8 mouse cellular contexts compared by ENCODE assay signal in the genomic region with DNA sequence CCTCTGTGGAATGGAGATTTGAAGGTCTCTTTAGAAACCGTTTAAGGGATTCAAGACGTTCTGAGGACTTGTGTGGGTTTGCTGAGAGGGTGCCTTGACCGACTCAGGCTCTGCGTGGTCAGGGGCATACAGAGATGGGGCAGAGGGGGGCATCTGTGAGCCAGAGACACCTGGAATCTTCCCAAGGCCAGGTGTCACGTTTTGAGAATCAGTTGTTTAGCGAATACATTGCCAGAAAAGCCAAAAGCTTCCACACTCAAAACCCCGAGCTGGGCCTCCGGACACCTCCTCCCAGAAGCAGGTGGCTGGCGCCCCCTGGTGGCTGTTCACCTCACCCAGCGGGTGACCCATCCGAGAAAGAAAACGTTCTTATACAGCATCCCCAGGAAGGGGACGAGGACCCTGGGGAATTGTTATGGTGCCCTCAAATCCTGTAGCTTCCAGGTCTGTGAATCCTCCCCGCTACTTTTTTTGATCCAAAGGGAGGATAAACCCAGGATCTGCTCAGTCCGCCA. TPM values are rescaled to one million over a fixed set of nuclear protein-coding genes. Genes with fewer than 3 reads are reported as not detected.
DNase-seq lines count a peak whose midpoint lies in the region; ATAC-seq and TF ChIP-seq lines count a peak whose summit lies in the region.

No protein-coding gene starts in this region.

- no peaks in the 10 kb centered on the region for H3K9me3 ChIP-seq in neural tube, embryonic 11.5 days (ENCODE audit: control insufficient read depth, low read length)
- no peaks in the 10 kb centered on the region for H3K9me3 ChIP-seq in stomach, postnatal 0 days (ENCODE audit: control insufficient read depth, low read length)

- no peaks in the 10 kb centered on the region for H3K79me2 ChIP-seq in liver, adult 2 months (ENCODE audit: control insufficient read depth, insufficient read depth, low read length)

- no peak overlapping the region for H3K9ac ChIP-seq in liver, adult 2 months (ENCODE audit: low read depth, low read length)
- peak overlapping the region; percentile 26; the same call in 1 of the 2 replicates for H3K9ac ChIP-seq in neural tube, embryonic 11.5 days (ENCODE audit: low read length)
- H3K9ac ChIP-seq in stomach, postnatal 0 days (ENCODE audit: low read length), result no peak overlapping the region

- TF ChIP-seq CTCF in thymus, adult 2 months (IDR thresholded peaks at IDR 0.05; ENCODE audit: borderline replicate concordance, control insufficient read depth, extremely low read depth, insufficient read depth, low read length, poor library complexity), result peak; percentile 96
- peak; percentile 86 for TF ChIP-seq CTCF in cerebellum, adult 2 months (IDR thresholded peaks at IDR 0.05; ENCODE audit: borderline replicate concordance, insufficient read depth, low read depth, low read length)
- peak; percentile 92 for TF ChIP-seq CTCF in liver, adult 2 months (IDR thresholded peaks at IDR 0.05; ENCODE audit: low read depth, low read length)
- peak; percentile 92 for TF ChIP-seq CTCF in stomach, postnatal 0 days (IDR thresholded peaks at IDR 0.05; ENCODE audit: low read depth)

- peak; percentile 73; the same call in 1 of the 2 replicates for ATAC-seq in frontal cortex, adult (ENCODE audit: low TSS enrichment)
- no peak for ATAC-seq in neural tube, embryonic 11.5 days (ENCODE audit: insufficient read depth, low FRiP score, low TSS enrichment)
- peak; percentile 55 for ATAC-seq in stomach, postnatal 0 days (ENCODE audit: low FRiP score, low TSS enrichment)

- WGBS in thymus, adult 2 months, result 14% methylated on average over 15 of the region's 15 CpGs
- 11% methylated on average over 15 of the region's 15 CpGs for WGBS in cerebellum, adult 2 months
- 16% methylated on average over 15 of the region's 15 CpGs for WGBS in liver, adult 2 months
- 13% methylated on average over 15 of the region's 15 CpGs for WGBS in neural tube, embryonic 11.5 days
- 14% methylated on average over 15 of the region's 15 CpGs for WGBS in stomach, postnatal 0 days

- no peak for TF ChIP-seq EP300 in stomach, postnatal 0 days (optimal IDR thresholded peaks at IDR 0.05)

- no peak for TF ChIP-seq POLR2A in thymus, adult 2 months (IDR thresholded peaks at IDR 0.05; ENCODE audit: control insufficient read depth, extremely low read depth, insufficient read depth, low read length, poor library complexity)
- no peak for TF ChIP-seq POLR2A in cerebellum, adult 2 months (IDR thresholded peaks at IDR 0.05; ENCODE audit: borderline replicate concordance, insufficient read depth, low read length)
- TF ChIP-seq POLR2A in liver, adult 2 months (IDR thresholded peaks at IDR 0.05; ENCODE audit: extremely low read depth, insufficient read depth, low read length), result no peak

- H3K4me1 ChIP-seq in thymus, adult 2 months (replicated peaks; ENCODE audit: control insufficient read depth, insufficient read depth, low read length), result peaks cover 15% of the 10 kb centered on the region
- H3K4me1 ChIP-seq in cerebellum, adult 2 months (ENCODE audit: control insufficient read depth, insufficient read depth, low read length), result no peaks in the 10 kb centered on the region
- no peaks in the 10 kb centered on the region for H3K4me1 ChIP-seq in liver, adult 2 months (ENCODE audit: control insufficient read depth, insufficient read depth, low read length)
- 0 out of 2 replicates have a peak, but pooled peaks cover 3% of the 10 kb centered on the region for H3K4me1 ChIP-seq in neural tube, embryonic 11.5 days (ENCODE audit: control insufficient read depth, insufficient read depth, low read length)
- H3K4me1 ChIP-seq in stomach, postnatal 0 days (replicated peaks; ENCODE audit: control insufficient read depth, insufficient read depth), result no peaks in the 10 kb centered on the region

- 0 out of 2 replicates have a peak overlapping the region, but pooled peaks have one; percentile 12 for H3K4me2 ChIP-seq in neural tube, embryonic 11.5 days (ENCODE audit: low read depth)
- no peak overlapping the region for H3K4me2 ChIP-seq in stomach, postnatal 0 days (replicated peaks; ENCODE audit: low read depth)

- no peaks in the 10 kb centered on the region; the same call in 1 of the 2 replicates for H3K27me3 ChIP-seq in thymus, adult 2 months (ENCODE audit: control insufficient read depth, insufficient read depth, low read length)
- no peaks in the 10 kb centered on the region for H3K27me3 ChIP-seq in cerebellum, adult 2 months (ENCODE audit: control insufficient read depth, insufficient read depth, low read length)
- H3K27me3 ChIP-seq in liver, adult 2 months (ENCODE audit: control insufficient read depth, insufficient read depth, low read length), result no peaks in the 10 kb centered on the region
- H3K27me3 ChIP-seq in neural tube, embryonic 11.5 days (ENCODE audit: control insufficient read depth, insufficient read depth, low read length), result no peaks in the 10 kb centered on the region
- no peaks in the 10 kb centered on the region for H3K27me3 ChIP-seq in stomach, postnatal 0 days (ENCODE audit: control insufficient read depth, insufficient read depth, low read length)

- peaks cover 23% of the 10 kb centered on the region for H3K36me3 ChIP-seq in thymus, adult 2 months (ENCODE audit: control insufficient read depth, insufficient read depth, low read length)
- no peaks in the 10 kb centered on the region for H3K36me3 ChIP-seq in liver, adult 2 months (ENCODE audit: control insufficient read depth, insufficient read depth, low read length)
- no peaks in the 10 kb centered on the region for H3K36me3 ChIP-seq in neural tube, embryonic 11.5 days (ENCODE audit: control insufficient read depth, insufficient read depth, low read length)
- no peaks in the 10 kb centered on the region for H3K36me3 ChIP-seq in stomach, postnatal 0 days (ENCODE audit: control insufficient read depth, insufficient read depth, low read length)

- H3K4me3 ChIP-seq in thymus, adult 2 months (ENCODE audit: control insufficient read depth, insufficient read depth, low read length), result no peak overlapping the region
- no peak overlapping the region for H3K4me3 ChIP-seq in cerebellum, adult 2 months (replicated peaks; ENCODE audit: insufficient read depth, low read depth, low read length)
- H3K4me3 ChIP-seq in liver, adult 2 months (ENCODE audit: insufficient read depth, low read depth, low read length), result no peak overlapping the region
- no peak overlapping the region for H3K4me3 ChIP-seq in neural tube, embryonic 11.5 days (ENCODE audit: low read depth, low read length)
- no peak overlapping the region for H3K4me3 ChIP-seq in stomach, postnatal 0 days (ENCODE audit: low read depth, low read length)

- no peak overlapping the region for H3K27ac ChIP-seq in thymus, adult 2 months (ENCODE audit: control insufficient read depth, insufficient read depth, low read length)
- no peak overlapping the region for H3K27ac ChIP-seq in cerebellum, adult 2 months (ENCODE audit: insufficient read depth, low read length)
- no peak overlapping the region for H3K27ac ChIP-seq in liver, adult 2 months (replicated peaks; ENCODE audit: insufficient read depth, low read depth, low read length)
- no peak overlapping the region for H3K27ac ChIP-seq in neural tube, embryonic 11.5 days (ENCODE audit: low read depth, low read length)
- no peak overlapping the region for H3K27ac ChIP-seq in stomach, postnatal 0 days (replicated peaks)

- peak; percentile 74 for DNase-seq in thymus, adult 2 months
- no peak for DNase-seq in thymus, adult 18-20 months
- peak; percentile 63 to 72 for DNase-seq in cerebellum, adult 2 months
- DNase-seq in kidney, adult 11 months, result peak; percentile 26
- DNase-seq in liver, adult 2 months (ENCODE audit: extremely low read depth, low read depth, low spot score), result peak; percentile 22
- peak; percentile 91 for DNase-seq in neural tube, embryonic 11.5 days (ENCODE audit: low spot score)
- DNase-seq in stomach, postnatal 0 days (ENCODE audit: low spot score), result peak; percentile 86

RNA-seq across cellular contexts. Expression of a gene that starts 15.4 kb away (rescaled TPM):
- polyA plus RNA-seq in thymus, adult 2 months (2012; rRNA removed), result 8.8 and 11.7 TPM in 2 replicates
- 6.0 and 7.4 TPM in 2 replicates for polyA plus RNA-seq in cerebellum, adult 2 months (2012; rRNA removed)
- total RNA-seq in liver, adult 2 months (2014; rRNA removed), result 0.27 and 0.46 TPM in 2 replicates
- 0.73 and 0.83 TPM in 2 replicates for polyA plus RNA-seq in liver, adult 2 months (2012; rRNA removed)
- polyA plus RNA-seq in neural tube, embryonic 11.5 days (2014; fragmentation: Nextera tagmentation; extraction: Ambion mirVana), result 29.3 and 36.5 TPM in 2 replicates
- polyA plus RNA-seq in stomach, postnatal 0 days (2015; fragmentation: Nextera tagmentation; extraction: Ambion mirVana), result 35.3 and 36.6 TPM in 2 replicates

RNA-seq across cellular contexts. Expression of a gene that starts 16.7 kb away (rescaled TPM):
- polyA plus RNA-seq in thymus, adult 2 months (2012; rRNA removed), result 755 and 783 TPM in 2 replicates
- 12.0 and 13.6 TPM in 2 replicates for polyA plus RNA-seq in cerebellum, adult 2 months (2012; rRNA removed)
- 1.1 and 2.3 TPM in 2 replicates for total RNA-seq in liver, adult 2 months (2014; rRNA removed)
- polyA plus RNA-seq in liver, adult 2 months (2012; rRNA removed), result 5.4 and 6.2 TPM in 2 replicates
- polyA plus RNA-seq in neural tube, embryonic 11.5 days (2014; fragmentation: Nextera tagmentation; extraction: Ambion mirVana), result 1.7 and 2.8 TPM in 2 replicates
- polyA plus RNA-seq in stomach, postnatal 0 days (2015; fragmentation: Nextera tagmentation; extraction: Ambion mirVana), result 2.0 and 2.6 TPM in 2 replicates

RNA-seq across cellular contexts. Expression of a gene that starts 43.1 kb away (rescaled TPM):
- 80.6 and 93.7 TPM in 2 replicates for polyA plus RNA-seq in thymus, adult 2 months (2012; rRNA removed)
- 302 and 362 TPM in 2 replicates for polyA plus RNA-seq in cerebellum, adult 2 months (2012; rRNA removed)
- 121 and 133 TPM in 2 replicates for total RNA-seq in liver, adult 2 months (2014; rRNA removed)
- polyA plus RNA-seq in liver, adult 2 months (2012; rRNA removed), result 104 and 121 TPM in 2 replicates
- 101 and 107 TPM in 2 replicates for polyA plus RNA-seq in neural tube, embryonic 11.5 days (2014; fragmentation: Nextera tagmentation; extraction: Ambion mirVana)
- polyA plus RNA-seq in stomach, postnatal 0 days (2015; fragmentation: Nextera tagmentation; extraction: Ambion mirVana), result 154 and 166 TPM in 2 replicates

RNA-seq across cellular contexts. Expression of a gene that starts 43.4 kb away (rescaled TPM):
- 47.5 and 53.1 TPM in 2 replicates for polyA plus RNA-seq in thymus, adult 2 months (2012; rRNA removed)
- polyA plus RNA-seq in cerebellum, adult 2 months (2012; rRNA removed), result 43.5 and 47.5 TPM in 2 replicates
- total RNA-seq in liver, adult 2 months (2014; rRNA removed), result 6.0 and 7.7 TPM in 2 replicates
- 6.3 and 9.0 TPM in 2 replicates for polyA plus RNA-seq in liver, adult 2 months (2012; rRNA removed)
- 59.4 and 59.9 TPM in 2 replicates for polyA plus RNA-seq in neural tube, embryonic 11.5 days (2014; fragmentation: Nextera tagmentation; extraction: Ambion mirVana)
- polyA plus RNA-seq in stomach, postnatal 0 days (2015; fragmentation: Nextera tagmentation; extraction: Ambion mirVana), result 10.4 and 11.2 TPM in 2 replicates

Comparison
In these comparisons a context has a peak if more than half of its experiments do, and no peak if none do; other contexts are left out.
1. DNase-seq: peak in thymus, adult 2 months (single experiment), cerebellum, adult 2 months (2 of 2), kidney, adult 11 months (single experiment), liver, adult 2 months (single experiment), neural tube, embryonic 11.5 days (single experiment) and stomach, postnatal 0 days (single experiment); none in thymus, adult 18-20 months (0 of 2).
2. RNA of a gene that starts 16.7 kb away (polyA plus RNA-seq): 755 to 783 TPM in thymus, adult 2 months; 12.0 to 13.6 TPM in cerebellum, adult 2 months, 5.4 to 6.2 TPM in liver, adult 2 months, 2.0 to 2.6 TPM in stomach, postnatal 0 days and 1.7 to 2.8 TPM in neural tube, embryonic 11.5 days; every median in the first group is over 10 times any median in the second.
3. Peak in every context shown above with its lines, with median percentiles within 50 percentile points of each other: CTCF ChIP-seq.